In genomic region chr10:128095003-128095636, GRCm38 (mm10) we compare ENCODE assay signal across 8 mouse cellular contexts. TPM values are rescaled to one million over a fixed set of nuclear protein-coding genes. Genes with fewer than 3 reads are reported as not detected.
DNase-seq lines count a peak whose midpoint lies in the region; ATAC-seq and TF ChIP-seq lines count a peak whose summit lies in the region.

No protein-coding gene starts in this region.

- H3K36me3 ChIP-seq in heart, embryonic 16.5 days (ENCODE audit: control insufficient read depth, insufficient read depth), result peaks cover 3% of the 10 kb centered on the region
- peaks cover 4% of the 10 kb centered on the region for H3K36me3 ChIP-seq in ES-Bruce4 (ENCODE audit: control insufficient read depth, insufficient read depth, low read length, poor library complexity, severe bottlenecking)
- no peaks in the 10 kb centered on the region for H3K36me3 ChIP-seq in forebrain, embryonic 11.5 days (ENCODE audit: control insufficient read depth, insufficient read depth, low read length)
- peaks cover 13% of the 10 kb centered on the region for H3K36me3 ChIP-seq in liver, embryonic 13.5 days

- H3K4me3 ChIP-seq in heart, embryonic 16.5 days (ENCODE audit: low read length), result peak overlapping the region; percentile 47
- peak overlapping the region; percentile 31; the same call in 1 of the 2 replicates for H3K4me3 ChIP-seq in ES-Bruce4 (ENCODE audit: low read depth, low read length)
- no peak overlapping the region for H3K4me3 ChIP-seq in forebrain, embryonic 11.5 days (ENCODE audit: low read depth, low read length)
- peak overlapping the region; percentile 96 for H3K4me3 ChIP-seq in liver, embryonic 13.5 days (replicated peaks)

- H3K9me3 ChIP-seq in heart, embryonic 16.5 days (replicated peaks; ENCODE audit: control insufficient read depth, low read length), result no peaks in the 10 kb centered on the region
- no peaks in the 10 kb centered on the region for H3K9me3 ChIP-seq in ES-Bruce4 (replicated peaks; ENCODE audit: control insufficient read depth, insufficient read depth, low read length, poor library complexity, severe bottlenecking)
- H3K9me3 ChIP-seq in forebrain, embryonic 11.5 days (ENCODE audit: control insufficient read depth, low read length), result no peaks in the 10 kb centered on the region
- no peaks in the 10 kb centered on the region for H3K9me3 ChIP-seq in liver, embryonic 13.5 days (replicated peaks)

- peak overlapping the region; percentile 30; the same call in 1 of the 2 replicates for H3K27ac ChIP-seq in heart, embryonic 16.5 days (ENCODE audit: low read length)
- peak overlapping the region; percentile 95 for H3K27ac ChIP-seq in ES-Bruce4 (ENCODE audit: insufficient read depth, low read length)
- H3K27ac ChIP-seq in forebrain, embryonic 11.5 days (ENCODE audit: low read depth, low read length), result no peak overlapping the region
- H3K27ac ChIP-seq in liver, embryonic 13.5 days, result peak overlapping the region; percentile 98

- no peak for TF ChIP-seq CTCF in ES-Bruce4 (IDR thresholded peaks at IDR 0.05; ENCODE audit: low read depth, low read length)

- no peak for ATAC-seq in heart, embryonic 16.5 days (replicated peaks; ENCODE audit: extremely low read depth, insufficient read depth, low FRiP score)
- no peak for ATAC-seq in forebrain, embryonic 11.5 days (replicated peaks; ENCODE audit: low FRiP score)
- no peak for ATAC-seq in liver, embryonic 13.5 days (ENCODE audit: low read depth)

- TF ChIP-seq EP300 in ES-Bruce4 (IDR thresholded peaks at IDR 0.05; ENCODE audit: insufficient read depth, low read depth, low read length), result 0 out of 2 replicates have a peak, but pooled peaks have one; percentile 26

- no peak for DNase-seq in heart, adult 11 months
- no peak for DNase-seq in forebrain, embryonic 11.5 days (ENCODE audit: low spot score)
- DNase-seq in liver, embryonic 13.5 days, result no peak
- no peak for DNase-seq in retina, postnatal 1 day
- DNase-seq in right cerebral cortex, postnatal 14 days, result no peak
- no peak for DNase-seq in gastrocnemius, adult 8-10 months (ENCODE audit: low spot score in 2 of 2)

- peaks cover 42% of the 10 kb centered on the region for H3K4me1 ChIP-seq in heart, embryonic 16.5 days (ENCODE audit: control insufficient read depth, insufficient read depth, low read length)
- no peaks in the 10 kb centered on the region for H3K4me1 ChIP-seq in ES-Bruce4 (ENCODE audit: control insufficient read depth, insufficient read depth, low read length)
- H3K4me1 ChIP-seq in forebrain, embryonic 11.5 days (replicated peaks; ENCODE audit: control insufficient read depth, insufficient read depth, low read length), result peaks cover 37% of the 10 kb centered on the region
- H3K4me1 ChIP-seq in liver, embryonic 13.5 days (replicated peaks), result peaks cover 71% of the 10 kb centered on the region

- H3K4me2 ChIP-seq in heart, embryonic 16.5 days (ENCODE audit: low read depth, low read length), result peak overlapping the region; percentile 86
- peak overlapping the region; percentile 58; the same call in 1 of the 2 replicates for H3K4me2 ChIP-seq in forebrain, embryonic 11.5 days (ENCODE audit: low read depth, low read length, severe bottlenecking)
- peak overlapping the region; percentile 95 for H3K4me2 ChIP-seq in liver, embryonic 13.5 days

- no peak for TF ChIP-seq POLR2A in ES-Bruce4 (IDR thresholded peaks at IDR 0.05; ENCODE audit: insufficient read depth, low read length)

- 38% methylated on average over 9 of the region's 9 CpGs for WGBS in heart, embryonic 16.5 days
- 19% methylated on average over 9 of the region's 9 CpGs for WGBS in forebrain, embryonic 11.5 days
- 18% methylated on average over 9 of the region's 9 CpGs for WGBS in liver, embryonic 13.5 days (ENCODE audit: insufficient replicate concordance)

- H3K27me3 ChIP-seq in heart, embryonic 16.5 days (ENCODE audit: control insufficient read depth, insufficient read depth, low read length), result no peaks in the 10 kb centered on the region
- H3K27me3 ChIP-seq in ES-Bruce4 (ENCODE audit: control insufficient read depth, insufficient read depth, low read length, poor library complexity, severe bottlenecking), result no peaks in the 10 kb centered on the region
- no peaks in the 10 kb centered on the region for H3K27me3 ChIP-seq in forebrain, embryonic 11.5 days (ENCODE audit: control insufficient read depth, insufficient read depth, low read length)
- no peaks in the 10 kb centered on the region for H3K27me3 ChIP-seq in liver, embryonic 13.5 days

- H3K9ac ChIP-seq in heart, embryonic 16.5 days (ENCODE audit: low read length), result peak overlapping the region; percentile 87; the same call in 1 of the 2 replicates
- H3K9ac ChIP-seq in ES-Bruce4 (ENCODE audit: low read depth, poor library complexity, severe bottlenecking), result peak overlapping the region; percentile 99
- no peak overlapping the region for H3K9ac ChIP-seq in forebrain, embryonic 11.5 days (ENCODE audit: low read length)
- peak overlapping the region; percentile 71 for H3K9ac ChIP-seq in liver, embryonic 13.5 days

RNA-seq across cellular contexts. Expression of gene Baz2a, which starts 3.7 kb away (rescaled TPM):
- 6.6 and 8.5 TPM in 2 replicates for polyA plus RNA-seq in heart, embryonic 16.5 days (2015; fragmentation: Nextera tagmentation; extraction: Ambion mirVana)
- 166 and 170 TPM in 2 replicates for polyA plus RNA-seq in ES-Bruce4 (2011; ENCODE audit: insufficient read depth, insufficient read length, low read depth, missing spikeins)
- polyA plus RNA-seq in forebrain, embryonic 11.5 days (2014; fragmentation: Nextera tagmentation; extraction: Ambion mirVana), result 20.9 and 21.9 TPM in 2 replicates
- 5.8 and 6.7 TPM in 2 replicates for polyA plus RNA-seq in liver, embryonic 13.5 days (2015; fragmentation: Nextera tagmentation; extraction: Ambion mirVana)
- total RNA-seq in gastrocnemius, adult 8-10 months (2022), result 10 to 100 TPM; 11.3 to 13.9 (median 12.6) TPM

RNA-seq across cellular contexts. Expression of gene Atp5b, which starts 12.0 kb away (rescaled TPM):
- 6,748 and 7,106 TPM in 2 replicates for polyA plus RNA-seq in heart, embryonic 16.5 days (2015; fragmentation: Nextera tagmentation; extraction: Ambion mirVana)
- 1,323 and 1,329 TPM in 2 replicates for polyA plus RNA-seq in ES-Bruce4 (2011; ENCODE audit: insufficient read depth, insufficient read length, low read depth, missing spikeins)
- polyA plus RNA-seq in forebrain, embryonic 11.5 days (2014; fragmentation: Nextera tagmentation; extraction: Ambion mirVana), result 2,200 and 2,324 TPM in 2 replicates
- polyA plus RNA-seq in liver, embryonic 13.5 days (2015; fragmentation: Nextera tagmentation; extraction: Ambion mirVana), result 2,036 and 2,215 TPM in 2 replicates
- total RNA-seq in gastrocnemius, adult 8-10 months (2022), result 1,000 to 10,000 TPM; 3,262 to 3,916 (median 3,403) TPM

RNA-seq across cellular contexts. Expression of gene Ptges3, which starts 36.4 kb away (rescaled TPM):
- 263 and 278 TPM in 2 replicates for polyA plus RNA-seq in heart, embryonic 16.5 days (2015; fragmentation: Nextera tagmentation; extraction: Ambion mirVana)
- polyA plus RNA-seq in ES-Bruce4 (2011; ENCODE audit: insufficient read depth, insufficient read length, low read depth, missing spikeins), result 759 and 788 TPM in 2 replicates
- polyA plus RNA-seq in forebrain, embryonic 11.5 days (2014; fragmentation: Nextera tagmentation; extraction: Ambion mirVana), result 638 and 692 TPM in 2 replicates
- polyA plus RNA-seq in liver, embryonic 13.5 days (2015; fragmentation: Nextera tagmentation; extraction: Ambion mirVana), result 380 and 439 TPM in 2 replicates
- total RNA-seq in gastrocnemius, adult 8-10 months (2022), result 10 to 100 TPM; 70.5 to 81.9 (median 74.5) TPM

RNA-seq across cellular contexts. Expression of gene Naca, which starts 59.7 kb away (rescaled TPM):
- 419 and 441 TPM in 2 replicates for polyA plus RNA-seq in heart, embryonic 16.5 days (2015; fragmentation: Nextera tagmentation; extraction: Ambion mirVana)
- polyA plus RNA-seq in ES-Bruce4 (2011; ENCODE audit: insufficient read depth, insufficient read length, low read depth, missing spikeins), result 1,269 and 1,335 TPM in 2 replicates
- 855 and 939 TPM in 2 replicates for polyA plus RNA-seq in forebrain, embryonic 11.5 days (2014; fragmentation: Nextera tagmentation; extraction: Ambion mirVana)
- polyA plus RNA-seq in liver, embryonic 13.5 days (2015; fragmentation: Nextera tagmentation; extraction: Ambion mirVana), result 599 and 646 TPM in 2 replicates
- 100 to 1,000 TPM; 367 to 418 (median 380) TPM for total RNA-seq in gastrocnemius, adult 8-10 months (2022)
